Mouse (Mus musculus): Measurements from ENCODE around the gene Hist1h2ah.

GRCm38 (mm10) chr13:22008707-22009106, 26.7 kb downstream of the Hist1h2ah start:
- TF ChIP-seq CTCF (IDR thresholded peaks at IDR 0.05; ENCODE audit: control insufficient read depth, insufficient read depth, insufficient replicate concordance, low read depth, low read length) (no peak), POLR2A (IDR thresholded peaks at IDR 0.05; ENCODE audit: control insufficient read depth, low read depth, low read length) (no peak)

Data from testis, adult 2 months (tissue).